Mouse (Mus musculus) hindbrain, embryonic 15.5 days (tissue): ENCODE results near the gene 1700016K19Rik. TPM values are rescaled to one million over a fixed set of nuclear protein-coding genes. Genes with fewer than 3 reads are reported as not detected.

Experiments
- ATAC-seq: fragments of 200-750 bp; cut with Nextera tagmentation; 2 replicates; pipeline ENCODE4 v1.8.0; 2017; ENCODE audit warnings: low read depth, moderate number of reproducible peaks, moderate TSS enrichment; ENCODE audit not compliant: low FRiP score
- H3K27ac ChIP-seq: fragments of 300-500 bp; sonication (generic); replicated peaks from 2 replicates; pipeline ENCODE4 v1.5.1; 2015; ENCODE audit warnings: mild to moderate bottlenecking, inconsistent platforms
- H3K27me3 ChIP-seq: fragments of 300-500 bp; sonication (generic); 2 replicates; pipeline ENCODE4 v1.6.1; 2015; ENCODE audit warnings: control low read depth, inconsistent platforms
- H3K36me3 ChIP-seq: fragments of 300-500 bp; sonication (generic); 2 replicates; pipeline ENCODE4 v1.6.1; 2015; ENCODE audit warnings: control low read depth, inconsistent platforms
- H3K4me1 ChIP-seq: fragments of 300-500 bp; sonication (generic); replicated peaks from 2 replicates; pipeline ENCODE4 v1.6.1; 2015; ENCODE audit warnings: control low read depth, inconsistent platforms
- H3K4me2 ChIP-seq: fragments of 300-500 bp; sonication (generic); 2 replicates; pipeline ENCODE4 v1.6.1; 2015; ENCODE audit warnings: moderate library complexity, mild to moderate bottlenecking, inconsistent platforms
- H3K4me3 ChIP-seq: fragments of 300-500 bp; sonication (generic); 2 replicates; pipeline ENCODE4 v1.5.1; 2015; ENCODE audit warnings: mild to moderate bottlenecking, inconsistent platforms
- H3K9ac ChIP-seq: fragments of 300-500 bp; sonication (generic); 2 replicates; pipeline ENCODE4 v1.6.1; 2015; ENCODE audit warnings: inconsistent platforms
- H3K9me3 ChIP-seq: fragments of 300-500 bp; sonication (generic); 2 replicates; pipeline ENCODE4 v1.6.1; 2016; ENCODE audit warnings: control low read depth, inconsistent platforms
- WGBS: fragments of 180-500 bp; shearing (Covaris S2); methylation state at CpG from one replicate; pipeline ENCODE4 v1.1.7; 2015; 5-methylcytosine and 5-hydroxymethylcytosine counted together
- polyA plus RNA-seq: library from polyadenylated mRNA; unstranded; fragments of >200 nt; fragmentation: Nextera tagmentation; extraction: Ambion mirVana; gene quantifications from 2 replicates; pipeline ENCODE4 v1.2.1, GENCODE M21; 2015

1700016K19Rik gene
- polyA plus RNA-seq, 1 experiment from 2014 or later, result 4.3 TPM

DNA sequence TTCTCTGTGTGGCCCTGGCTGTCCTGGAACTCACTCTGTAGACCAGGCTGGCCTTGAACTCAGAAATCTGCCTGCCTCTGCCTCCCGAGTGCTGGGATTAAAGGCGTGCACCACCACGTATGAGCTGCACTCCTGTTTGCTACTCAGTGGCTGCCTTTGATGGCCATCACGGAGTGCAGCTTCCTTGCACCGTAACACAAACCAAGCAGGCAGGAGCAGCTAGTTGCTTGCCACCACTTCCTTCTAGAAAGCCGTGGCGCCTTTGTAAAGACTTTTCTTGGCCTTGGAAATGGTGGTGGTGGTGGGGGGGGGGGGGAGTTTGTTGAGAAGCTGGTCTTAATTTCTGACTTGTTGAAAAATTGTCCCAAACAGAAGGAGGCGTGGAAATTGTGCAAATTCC, 40.4 kb downstream of the 1700016K19Rik start:
- Histone ChIP-seq H3K9ac (no peak overlapping the region), H3K36me3 (no peaks in the 10 kb centered on the region), H3K4me2 (no peak overlapping the region), H3K9me3 (no peaks in the 10 kb centered on the region), H3K4me1 (peaks cover 12% of the 10 kb centered on the region), H3K27ac (no peak overlapping the region), H3K4me3 (no peak overlapping the region), H3K27me3 (no peaks in the 10 kb centered on the region)
- no peak for ATAC-seq
- 86% methylated on average over 8 of the region's 8 CpGs for WGBS

GRCm38 (mm10) chr11:76040761-76041376, 41.2 kb downstream of the 1700016K19Rik start:
- H3K27ac ChIP-seq, result no peak overlapping the region
- H3K9ac ChIP-seq, result no peak overlapping the region
- H3K4me1 ChIP-seq, result peaks cover 12% of the 10 kb centered on the region
- ATAC-seq, result no peak
- no peak overlapping the region for H3K4me3 ChIP-seq
- H3K36me3 ChIP-seq, result no peaks in the 10 kb centered on the region
- WGBS, result 79% methylated on average over 4 of the region's 4 CpGs
- H3K4me2 ChIP-seq, result no peak overlapping the region
- no peaks in the 10 kb centered on the region for H3K9me3 ChIP-seq
- no peaks in the 10 kb centered on the region for H3K27me3 ChIP-seq

DNA sequence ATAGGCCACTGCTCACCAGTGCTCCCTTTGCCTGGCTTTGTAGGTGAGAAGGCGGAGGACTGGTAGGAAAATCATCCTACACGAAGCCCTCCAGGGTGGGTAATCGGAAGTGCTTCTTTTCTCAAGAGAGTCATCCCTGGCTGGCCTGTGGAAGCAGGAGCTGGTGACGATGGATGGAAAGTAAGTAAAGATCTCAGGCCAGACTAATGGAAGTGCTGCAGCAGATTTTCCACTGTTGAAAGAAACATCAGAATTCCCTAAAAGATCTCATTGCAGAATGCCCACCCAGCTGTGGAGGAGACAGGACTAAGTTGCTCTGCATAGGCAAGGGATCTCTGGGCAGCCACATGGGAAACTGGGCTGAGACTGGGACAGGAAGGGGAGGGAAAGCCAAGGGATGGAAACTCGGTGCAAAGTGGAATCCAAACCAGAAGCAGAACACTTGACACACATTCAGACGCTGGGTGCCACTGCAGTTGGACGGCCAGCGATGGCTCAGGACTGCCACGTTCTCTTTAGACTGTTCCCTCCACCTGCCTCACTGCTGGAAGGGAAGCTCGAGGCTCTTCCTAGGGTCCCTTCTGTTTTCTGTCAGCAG, 42.4 kb downstream of the 1700016K19Rik start:
- H3K27me3 ChIP-seq, result no peaks in the 10 kb centered on the region
- no peak overlapping the region for H3K9ac ChIP-seq
- no peak overlapping the region for H3K27ac ChIP-seq

DNA sequence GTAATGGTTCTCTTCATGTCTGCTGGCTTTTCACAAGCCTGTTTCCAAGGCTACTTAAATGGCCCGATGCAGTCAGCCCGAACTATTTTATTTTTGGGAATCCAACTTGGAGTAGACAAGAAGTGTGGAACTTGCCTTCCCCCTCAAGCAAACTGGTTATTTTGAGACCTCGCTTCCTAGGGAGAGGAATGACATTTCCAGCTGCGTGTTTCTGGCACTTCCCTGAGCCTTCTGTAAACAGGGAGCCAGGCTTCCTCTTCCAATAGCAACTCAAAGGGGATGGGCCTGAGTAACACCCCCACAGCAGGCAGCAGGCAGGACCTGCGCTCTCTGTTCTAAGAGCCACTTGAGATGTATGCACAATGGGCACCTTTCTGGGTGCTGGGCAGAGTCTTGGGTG, 43.2 kb downstream of the 1700016K19Rik start:
- 43% methylated on average over 5 of the region's 5 CpGs for whole genome bisulfite sequencing
- Histone ChIP-seq H3K27ac (no peak overlapping the region; the same call in 1 of the 2 replicates), H3K4me3 (no peak overlapping the region), H3K9ac (no peak overlapping the region), H3K4me2 (no peak overlapping the region), H3K36me3 (no peaks in the 10 kb centered on the region), H3K9me3 (no peaks in the 10 kb centered on the region), H3K4me1 (peaks cover 12% of the 10 kb centered on the region), H3K27me3 (no peaks in the 10 kb centered on the region)
- ATAC-seq, result no peak

More for the DNA sequence above, 42.4 kb downstream of the 1700016K19Rik start:
- 63% methylated on average over 10 of the region's 10 CpGs for WGBS
- ATAC-seq, result no peak
- no peaks in the 10 kb centered on the region for H3K36me3 ChIP-seq
- H3K4me2 ChIP-seq, result no peak overlapping the region
- peaks cover 12% of the 10 kb centered on the region for H3K4me1 ChIP-seq
- no peaks in the 10 kb centered on the region for H3K9me3 ChIP-seq
- H3K4me3 ChIP-seq, result no peak overlapping the region

- Histone ChIP-seq H3K27me3 (no peaks in the 10 kb centered on the region), H3K4me1 (peaks cover 12% of the 10 kb centered on the region), H3K9ac (no peak overlapping the region), H3K27ac (no peak overlapping the region), H3K4me3 (no peak overlapping the region), H3K36me3 (no peaks in the 10 kb centered on the region), H3K9me3 (no peaks in the 10 kb centered on the region), H3K4me2 (no peak overlapping the region)
- 57% methylated on average over 6 of the region's 6 CpGs for WGBS
- peak; percentile 19; the same call in 1 of the 2 replicates for ATAC-seq
Observed at GRCm38 (mm10) chr11:76044468-76044867, 44.8 kb downstream of the 1700016K19Rik start.

GRCm38 (mm10) chr11:76045367-76045766, 45.7 kb downstream of the 1700016K19Rik start:
- no peak for ATAC-seq
- WGBS, result 82% methylated on average over 6 of the region's 6 CpGs
- Histone ChIP-seq H3K27ac (no peak overlapping the region), H3K4me1 (peaks cover 12% of the 10 kb centered on the region), H3K27me3 (no peaks in the 10 kb centered on the region), H3K4me3 (no peak overlapping the region), H3K9ac (no peak overlapping the region), H3K36me3 (no peaks in the 10 kb centered on the region), H3K4me2 (no peak overlapping the region), H3K9me3 (no peaks in the 10 kb centered on the region)

GRCm38 (mm10) chr11:76050509-76050908, 50.8 kb downstream of the 1700016K19Rik start:
- no peak overlapping the region for H3K4me2 ChIP-seq
- 0 out of 2 replicates have a peak, but pooled peaks cover 5% of the 10 kb centered on the region for H3K4me1 ChIP-seq
- no peaks in the 10 kb centered on the region for H3K9me3 ChIP-seq
- H3K27ac ChIP-seq, result no peak overlapping the region
- no peak overlapping the region for H3K9ac ChIP-seq
- 35% methylated on average over 3 of the region's 3 CpGs for WGBS
- ATAC-seq, result no peak
- no peaks in the 10 kb centered on the region for H3K27me3 ChIP-seq
- H3K4me3 ChIP-seq, result no peak overlapping the region
- no peaks in the 10 kb centered on the region for H3K36me3 ChIP-seq

- Histone ChIP-seq H3K4me2 (no peak overlapping the region), H3K4me1 (0 out of 2 replicates have a peak, but pooled peaks cover 5% of the 10 kb centered on the region), H3K27ac (no peak overlapping the region), H3K9me3 (no peaks in the 10 kb centered on the region), H3K4me3 (no peak overlapping the region), H3K27me3 (no peaks in the 10 kb centered on the region), H3K36me3 (no peaks in the 10 kb centered on the region), H3K9ac (no peak overlapping the region)
- 47% methylated on average over 5 of the region's 5 CpGs for WGBS
- ATAC-seq, result no peak
Observed at GRCm38 (mm10) chr11:76050967-76051512, 51.3 kb downstream of the 1700016K19Rik start.

GRCm38 (mm10) chr11:76052496-76052895, 52.8 kb downstream of the 1700016K19Rik start:
- H3K4me3 ChIP-seq, result no peak overlapping the region
- H3K27me3 ChIP-seq, result no peaks in the 10 kb centered on the region
- 0 out of 2 replicates have a peak, but pooled peaks cover 5% of the 10 kb centered on the region for H3K4me1 ChIP-seq
- H3K36me3 ChIP-seq, result no peaks in the 10 kb centered on the region
- no peak for ATAC-seq
- H3K9me3 ChIP-seq, result no peaks in the 10 kb centered on the region
- H3K9ac ChIP-seq, result no peak overlapping the region
- WGBS, result 84% methylated on average over 5 of the region's 5 CpGs
- H3K4me2 ChIP-seq, result no peak overlapping the region
- H3K27ac ChIP-seq, result no peak overlapping the region

Other genes with a start within 250 kb of the 1700016K19Rik start
- gene Doc2b, start 203.9 kb upstream of the 1700016K19Rik start, polyA plus RNA-seq, result 3.2 and 3.4 TPM in 2 replicates
- gene Rph3al, start 61.5 kb upstream of the 1700016K19Rik start, polyA plus RNA-seq, result 3.0 and 3.1 TPM in 2 replicates
- 11.4 and 13.4 TPM in 2 replicates for gene Rflnb, start 27.9 kb downstream of the 1700016K19Rik start, polyA plus RNA-seq
- 67.7 and 68.4 TPM in 2 replicates for gene Vps53, start 179.7 kb downstream of the 1700016K19Rik start, polyA plus RNA-seq
- gene Fam57a, start 179.8 kb downstream of the 1700016K19Rik start, polyA plus RNA-seq, result 23.8 and 27.3 TPM in 2 replicates
- gene Dbil5, start 217.7 kb downstream of the 1700016K19Rik start, polyA plus RNA-seq, result 0.38 and 0.60 TPM in 2 replicates
- 15.5 and 17.9 TPM in 2 replicates for gene Gemin4, start 217.8 kb downstream of the 1700016K19Rik start, polyA plus RNA-seq
- 23.8 and 26.6 TPM in 2 replicates for gene Mrm3, start 243.8 kb downstream of the 1700016K19Rik start, polyA plus RNA-seq
- 119 and 120 TPM in 2 replicates for gene Glod4, start 243.8 kb downstream of the 1700016K19Rik start, polyA plus RNA-seq